Mouse (Mus musculus) hindbrain, embryonic 14.5 days (tissue): ENCODE results near the gene Mrps27. TPM values are rescaled to one million over a fixed set of nuclear protein-coding genes. Genes with fewer than 3 reads are reported as not detected.

Experiments used
- ATAC-seq: fragments of 200-750 bp; cut with Nextera tagmentation; 2 replicates; pipeline ENCODE4 v1.8.0; 2017; ENCODE audit warnings: moderate number of reproducible peaks, mild to moderate bottlenecking, moderate TSS enrichment, moderate library complexity; ENCODE audit not compliant: low FRiP score
- DNase-seq: peaks from one replicate; pipeline ENCODE4 v3.0.0-alpha.2; 2015; ENCODE audit warnings: low spot score
- H3K27ac ChIP-seq: fragments of 300-500 bp; sonication (generic); 2 replicates; pipeline ENCODE4 v1.5.1; 2014; ENCODE audit warnings: mild to moderate bottlenecking, moderate library complexity
- H3K27me3 ChIP-seq: fragments of 300-500 bp; sonication (generic); 2 replicates; pipeline ENCODE4 v1.6.1; 2014; ENCODE audit warnings: mild to moderate bottlenecking, low read length, mixed read lengths; ENCODE audit not compliant: control insufficient read depth, insufficient read depth
- H3K36me3 ChIP-seq: fragments of 300-500 bp; sonication (generic); replicated peaks from 2 replicates; pipeline ENCODE4 v1.6.1; 2014; ENCODE audit not compliant: control insufficient read depth, insufficient read depth
- H3K4me1 ChIP-seq: fragments of 300-500 bp; sonication (generic); replicated peaks from 2 replicates; pipeline ENCODE4 v1.6.1; 2014; ENCODE audit warnings: antibody characterized with exemption, low read length, mixed read lengths; ENCODE audit not compliant: control insufficient read depth, insufficient read depth
- H3K4me2 ChIP-seq: fragments of 300-500 bp; sonication (generic); replicated peaks from 2 replicates; pipeline ENCODE4 v1.6.1; 2014; ENCODE audit warnings: mild to moderate bottlenecking, moderate library complexity
- H3K4me3 ChIP-seq: fragments of 300-500 bp; sonication (generic); replicated peaks from 2 replicates; pipeline ENCODE4 v1.5.1; 2014; ENCODE audit warnings: mild to moderate bottlenecking, low read length
- H3K9ac ChIP-seq: fragments of 300-500 bp; sonication (generic); 2 replicates; pipeline ENCODE4 v1.6.1; 2014
- H3K9me3 ChIP-seq: fragments of 300-500 bp; sonication (generic); 2 replicates; pipeline ENCODE4 v1.6.1; 2016; ENCODE audit warnings: low read length; ENCODE audit not compliant: control insufficient read depth
- WGBS: fragments of 180-500 bp; shearing (Covaris S2); extraction: QIAGEN DNeasy Blood & Tissue Kit; methylation state at CpG from one replicate; pipeline ENCODE4 v1.1.7; 2014; 5-methylcytosine and 5-hydroxymethylcytosine counted together
- polyA plus RNA-seq: library from polyadenylated mRNA; unstranded; fragments of >200 nt; fragmentation: Nextera tagmentation; extraction: Ambion mirVana; gene quantifications from 2 replicates; pipeline ENCODE4 v1.2.1, GENCODE M21; 2014

The Mrps27 gene
- polyA plus RNA-seq, 1 experiment from 2014 or later: 40.0 TPM

GRCm38 (mm10) chr13:99393128-99393527 lies 48.5 kb downstream of the Mrps27 start:
- WGBS: 85% methylated on average over 3 of the region's 3 CpGs
- no peak for ATAC-seq

GRCm38 (mm10) chr13:99394694-99395093 lies 50.1 kb downstream of the Mrps27 start:
- DNase-seq (no peak), ATAC-seq (no peak)
- Histone ChIP-seq H3K27ac (no peak overlapping the region), H3K4me3 (no peak overlapping the region), H3K9me3 (no peaks in the 10 kb centered on the region), H3K27me3 (no peaks in the 10 kb centered on the region), H3K4me2 (no peak overlapping the region), H3K36me3 (no peaks in the 10 kb centered on the region), H3K9ac (no peak overlapping the region), H3K4me1 (peaks cover 12% of the 10 kb centered on the region)
- WGBS: 64% methylated on average over 3 of the region's 3 CpGs

More at GRCm38 (mm10) chr13:99393128-99393527, 48.5 kb downstream of the Mrps27 start:
- no peaks in the 10 kb centered on the region for H3K27me3 ChIP-seq
- no peaks in the 10 kb centered on the region for H3K36me3 ChIP-seq
- H3K9ac ChIP-seq: no peak overlapping the region
- no peak overlapping the region for H3K4me3 ChIP-seq
- no peak overlapping the region for H3K27ac ChIP-seq
- no peak overlapping the region for H3K4me2 ChIP-seq
- no peak for DNase-seq
- H3K9me3 ChIP-seq: no peaks in the 10 kb centered on the region
- peaks cover 8% of the 10 kb centered on the region for H3K4me1 ChIP-seq

- Histone ChIP-seq H3K9me3 (no peaks in the 10 kb centered on the region), H3K4me2 (no peak overlapping the region), H3K4me1 (peaks cover 12% of the 10 kb centered on the region), H3K9ac (no peak overlapping the region), H3K36me3 (0 out of 2 replicates have a peak, but pooled peaks cover 5% of the 10 kb centered on the region), H3K27me3 (no peaks in the 10 kb centered on the region), H3K27ac (no peak overlapping the region), H3K4me3 (no peak overlapping the region)
- ATAC-seq (no peak), DNase-seq (no peak)
- WGBS: 54% methylated on average over 12 of the region's 12 CpGs
These were observed 50.9 kb downstream of the Mrps27 start for GRCm38 (mm10) chr13:99395531-99395930.

DNA sequence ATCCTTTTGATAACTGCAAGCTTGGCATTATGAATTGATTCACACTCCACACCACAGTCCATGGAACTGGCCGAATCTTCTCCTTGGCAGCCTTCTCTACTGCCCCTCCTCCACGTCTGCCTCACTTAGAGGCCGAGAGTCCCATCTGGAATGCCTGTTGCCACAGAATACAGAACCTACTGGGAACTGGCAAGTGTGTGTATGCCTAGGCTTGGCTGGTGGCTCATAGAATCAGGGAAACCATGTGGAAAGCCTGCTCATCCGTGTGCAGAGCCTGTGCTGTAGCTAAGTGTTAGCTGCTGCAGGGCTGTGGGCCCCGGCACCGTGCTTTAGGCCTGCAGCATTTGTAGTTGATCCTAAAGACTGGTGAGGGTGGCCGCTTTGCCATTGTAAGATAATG lies 52.6 kb downstream of the Mrps27 start:
- Histone ChIP-seq H3K4me1 (peaks cover 12% of the 10 kb centered on the region), H3K27ac (peak overlapping the region; percentile 7; the same call in 1 of the 2 replicates), H3K4me3 (no peak overlapping the region), H3K9me3 (no peaks in the 10 kb centered on the region), H3K27me3 (no peaks in the 10 kb centered on the region), H3K4me2 (no peak overlapping the region), H3K9ac (no peak overlapping the region), H3K36me3 (0 out of 2 replicates have a peak, but pooled peaks cover 8% of the 10 kb centered on the region)
- DNase-seq (peak; percentile 66), ATAC-seq (peak; percentile 88)
- 32% methylated on average over 7 of the region's 7 CpGs for WGBS

GRCm38 (mm10) chr13:99398149-99398701 lies 53.6 kb downstream of the Mrps27 start:
- DNase-seq: no peak
- 0 out of 2 replicates have a peak, but pooled peaks cover 8% of the 10 kb centered on the region for H3K36me3 ChIP-seq
- no peak overlapping the region for H3K9ac ChIP-seq
- no peak overlapping the region for H3K4me2 ChIP-seq
- H3K9me3 ChIP-seq: no peaks in the 10 kb centered on the region
- ATAC-seq: peak; percentile 15; the same call in 1 of the 2 replicates
- no peak overlapping the region for H3K4me3 ChIP-seq
- peaks cover 12% of the 10 kb centered on the region for H3K4me1 ChIP-seq
- 69% methylated on average over 12 of the region's 12 CpGs for WGBS
- no peak overlapping the region; the same call in 1 of the 2 replicates for H3K27ac ChIP-seq
- no peaks in the 10 kb centered on the region for H3K27me3 ChIP-seq

DNA sequence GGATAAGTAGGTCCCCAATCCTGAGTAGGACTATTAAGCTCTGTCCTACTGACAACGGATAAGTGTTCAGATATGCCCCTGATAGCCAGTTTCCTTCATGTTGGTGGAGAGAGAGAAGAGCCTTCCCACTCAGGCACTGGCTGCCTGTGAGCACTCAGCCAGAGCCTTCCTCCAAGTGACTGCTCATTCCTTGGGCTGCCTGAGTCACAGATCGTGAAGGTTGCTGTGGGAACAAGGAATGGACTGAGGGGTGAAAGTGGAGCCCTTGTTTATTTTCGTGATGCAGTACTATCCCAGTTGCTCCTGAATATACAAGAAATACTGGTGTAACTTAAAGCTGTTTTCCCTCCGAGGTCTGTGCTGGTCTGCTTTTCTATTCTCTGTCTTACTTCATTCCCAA lies 54.8 kb downstream of the Mrps27 start:
- no peaks in the 10 kb centered on the region for H3K9me3 ChIP-seq
- H3K4me3 ChIP-seq: no peak overlapping the region
- ATAC-seq (no peak), DNase-seq (no peak)
- H3K27me3 ChIP-seq: no peaks in the 10 kb centered on the region
- H3K9ac ChIP-seq: no peak overlapping the region
- peaks cover 12% of the 10 kb centered on the region for H3K4me1 ChIP-seq
- no peak overlapping the region for H3K4me2 ChIP-seq
- WGBS: 81% methylated on average over 4 of the region's 4 CpGs
- no peak overlapping the region for H3K27ac ChIP-seq
- peaks cover 15% of the 10 kb centered on the region; the same call in 1 of the 2 replicates for H3K36me3 ChIP-seq

DNA sequence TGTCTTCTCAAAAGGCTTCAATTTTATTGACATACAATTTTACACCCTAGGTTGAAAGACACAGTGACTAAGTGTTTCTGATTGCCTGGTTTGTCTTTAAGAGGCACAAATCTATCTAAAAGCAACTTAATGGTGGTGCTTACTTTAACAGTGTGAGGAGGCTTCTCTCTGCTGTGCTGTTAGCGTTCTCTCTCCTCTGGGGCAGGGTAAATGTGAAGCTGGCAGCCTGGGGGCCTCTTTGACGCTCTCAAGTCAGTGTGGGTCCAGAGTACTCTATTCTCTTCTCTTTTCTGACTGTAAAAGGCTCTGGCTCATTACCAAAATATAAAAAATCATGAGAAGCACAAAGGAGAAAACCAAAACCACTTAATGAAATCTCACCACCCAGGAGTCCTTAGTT lies 64.6 kb downstream of the Mrps27 start:
- Histone ChIP-seq H3K9me3 (no peaks in the 10 kb centered on the region), H3K36me3 (peaks cover 15% of the 10 kb centered on the region; the same call in 1 of the 2 replicates), H3K27ac (no peak overlapping the region), H3K4me1 (peaks cover 17% of the 10 kb centered on the region; the same call in 1 of the 2 replicates), H3K4me3 (no peak overlapping the region), H3K9ac (no peak overlapping the region), H3K27me3 (no peaks in the 10 kb centered on the region), H3K4me2 (no peak overlapping the region)
- WGBS: 29% methylated on average over 2 of the region's 2 CpGs
- ATAC-seq (no peak), DNase-seq (no peak)

DNA sequence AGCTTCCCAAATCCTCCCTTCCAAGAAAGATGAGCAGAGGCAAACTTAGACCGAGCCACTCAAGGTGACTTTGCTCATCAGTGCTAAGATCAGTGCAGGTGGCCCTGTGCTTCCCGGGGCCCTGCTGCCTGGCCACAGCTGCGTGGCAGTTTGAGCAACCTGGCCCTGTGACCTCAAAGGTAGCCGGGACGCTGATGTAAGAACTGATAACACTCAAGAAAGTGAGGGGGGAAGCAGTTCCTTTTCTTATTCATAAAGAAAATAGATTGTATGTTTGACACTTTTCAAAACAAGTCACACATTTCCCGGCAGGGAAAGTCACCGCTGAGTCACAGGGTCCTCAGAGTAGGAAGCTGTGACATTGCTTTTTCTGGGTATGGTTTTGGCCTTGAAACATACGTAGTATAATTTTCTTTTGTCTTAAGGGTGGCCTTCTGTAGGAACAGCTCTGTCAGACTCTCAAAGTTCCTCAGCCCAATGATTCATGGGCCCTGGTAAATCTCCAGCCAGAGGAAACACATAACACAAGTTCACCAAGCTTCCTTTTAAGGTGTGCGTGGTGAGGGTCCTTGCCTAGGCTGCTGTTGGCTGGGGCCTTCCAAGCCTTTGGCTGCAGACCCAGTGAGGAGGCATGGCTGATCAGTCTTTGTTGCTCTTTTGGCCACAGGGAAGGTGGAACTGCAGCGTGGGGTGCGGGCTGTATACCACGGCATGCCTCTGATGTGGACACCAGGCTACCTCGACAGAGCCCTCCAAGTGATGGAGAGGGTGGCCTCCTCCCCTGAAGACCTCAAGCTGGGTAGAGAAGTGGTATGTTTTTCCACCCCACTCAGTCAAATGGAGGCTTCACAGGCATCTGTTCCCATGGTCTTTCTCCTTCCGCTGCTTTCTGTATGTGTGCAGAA lies 66.3 kb downstream of the Mrps27 start:
- Histone ChIP-seq H3K36me3 (0 out of 2 replicates have a peak, but pooled peaks cover 16% of the 10 kb centered on the region), H3K9ac (no peak overlapping the region), H3K27ac (no peak overlapping the region), H3K4me3 (no peak overlapping the region), H3K4me1 (peaks cover 19% of the 10 kb centered on the region; the same call in 1 of the 2 replicates), H3K27me3 (no peaks in the 10 kb centered on the region), H3K9me3 (no peaks in the 10 kb centered on the region), H3K4me2 (no peak overlapping the region)
- WGBS: 91% methylated on average over 14 of the region's 14 CpGs
- no peak for ATAC-seq
- DNase-seq: no peak

DNA sequence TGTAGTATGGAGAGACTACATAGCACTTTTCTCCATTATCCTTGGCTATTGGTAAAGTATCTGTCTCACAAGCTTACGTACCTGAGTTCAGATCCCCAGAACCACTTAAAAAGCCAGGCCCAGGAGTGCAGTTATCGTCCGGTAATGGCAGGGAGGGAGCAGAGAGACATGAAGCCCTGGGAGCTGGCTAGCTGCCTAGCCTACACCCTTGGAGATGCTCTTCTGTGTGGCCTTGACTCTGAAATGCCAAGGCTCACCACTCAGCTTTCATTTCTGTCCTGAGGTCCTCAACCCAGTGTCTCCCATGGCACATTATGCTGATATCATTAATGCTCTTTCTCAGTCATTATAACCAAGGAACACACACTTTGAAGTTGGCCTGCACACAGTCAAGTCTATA lies 67.2 kb downstream of the Mrps27 start:
- Histone ChIP-seq H3K36me3 (0 out of 2 replicates have a peak, but pooled peaks cover 16% of the 10 kb centered on the region), H3K9me3 (no peaks in the 10 kb centered on the region), H3K4me1 (peaks cover 19% of the 10 kb centered on the region; the same call in 1 of the 2 replicates), H3K9ac (no peak overlapping the region), H3K4me2 (no peak overlapping the region), H3K4me3 (no peak overlapping the region), H3K27ac (no peak overlapping the region), H3K27me3 (no peaks in the 10 kb centered on the region)
- DNase-seq (no peak), ATAC-seq (no peak)
- WGBS: 76% methylated on average over 3 of the region's 3 CpGs
